Mouse (Mus musculus) hindbrain, embryonic 11.5 days (tissue): Measurements from ENCODE around the gene Zfx. TPM values are rescaled to one million over a fixed set of nuclear protein-coding genes. Genes with fewer than 3 reads are reported as not detected.

ENCODE experiments used
- ATAC-seq: fragments of 200-750 bp; cut with Nextera tagmentation; 2 replicates; pipeline ENCODE4 v1.8.0; 2017; ENCODE audit warnings: mild to moderate bottlenecking, moderate TSS enrichment, moderate library complexity; ENCODE audit not compliant: low FRiP score
- DNase-seq: peaks from one replicate; pipeline ENCODE4 v3.0.0-alpha.2; 2015; ENCODE audit warnings: low spot score
- H3K27ac ChIP-seq: fragments of 300-500 bp; sonication (generic); 2 replicates; pipeline ENCODE4 v1.5.1; 2014; ENCODE audit warnings: mild to moderate bottlenecking, low read depth, low read length
- H3K27me3 ChIP-seq: fragments of 300-500 bp; sonication (generic); 2 replicates; pipeline ENCODE4 v1.6.1; 2014; ENCODE audit warnings: mild to moderate bottlenecking, low read length, moderate library complexity, mixed read lengths; ENCODE audit not compliant: control insufficient read depth, insufficient read depth
- H3K36me3 ChIP-seq: fragments of 300-500 bp; sonication (generic); 2 replicates; pipeline ENCODE4 v1.6.1; 2014; ENCODE audit warnings: mild to moderate bottlenecking, low read length, moderate library complexity, mixed read lengths; ENCODE audit not compliant: control insufficient read depth, insufficient read depth
- H3K4me1 ChIP-seq: fragments of 300-500 bp; sonication (generic); replicated peaks from 2 replicates; pipeline ENCODE4 v1.6.1; 2014; ENCODE audit warnings: low read length, mixed read lengths; ENCODE audit not compliant: control insufficient read depth, insufficient read depth
- H3K4me2 ChIP-seq: fragments of 300-500 bp; sonication (generic); replicated peaks from 2 replicates; pipeline ENCODE4 v1.6.1; 2014; ENCODE audit warnings: mild to moderate bottlenecking, low read depth, low read length
- H3K4me3 ChIP-seq: fragments of 300-500 bp; sonication (generic); 2 replicates; pipeline ENCODE4 v1.5.1; 2014; ENCODE audit warnings: low read depth, low read length
- H3K9ac ChIP-seq: fragments of 300-500 bp; sonication (generic); 2 replicates; pipeline ENCODE4 v1.6.1; 2014; ENCODE audit warnings: low read depth, low read length
- H3K9me3 ChIP-seq: fragments of 300-500 bp; sonication (generic); 2 replicates; pipeline ENCODE4 v1.6.1; 2016; ENCODE audit warnings: low read length; ENCODE audit not compliant: control insufficient read depth
- WGBS: fragments of 180-500 bp; shearing (Covaris S2); extraction: QIAGEN DNeasy Blood & Tissue Kit; methylation state at CpG from one replicate; pipeline ENCODE4 v1.1.7; 2014; 5-methylcytosine and 5-hydroxymethylcytosine counted together
- polyA plus RNA-seq: library from polyadenylated mRNA; unstranded; fragments of >200 nt; fragmentation: Nextera tagmentation; extraction: Ambion mirVana; gene quantifications from 2 replicates; pipeline ENCODE4 v1.2.1, GENCODE M21; 2014

Zfx gene
- polyA plus RNA-seq = 27.7 and 30.6 TPM in 2 replicates

GRCm38 (mm10) chrX:94123059-94123839 lies at the start of gene Zfx:
Gene Zfx, minus strand, starts transcription at chrX:94123702.
- peak; percentile 85 for ATAC-seq
- WGBS = 16% methylated on average over 18 of the region's 82 CpGs
- H3K27me3 ChIP-seq = peaks cover 33% of the 10 kb centered on the region; the same call in 1 of the 2 replicates

DNA sequence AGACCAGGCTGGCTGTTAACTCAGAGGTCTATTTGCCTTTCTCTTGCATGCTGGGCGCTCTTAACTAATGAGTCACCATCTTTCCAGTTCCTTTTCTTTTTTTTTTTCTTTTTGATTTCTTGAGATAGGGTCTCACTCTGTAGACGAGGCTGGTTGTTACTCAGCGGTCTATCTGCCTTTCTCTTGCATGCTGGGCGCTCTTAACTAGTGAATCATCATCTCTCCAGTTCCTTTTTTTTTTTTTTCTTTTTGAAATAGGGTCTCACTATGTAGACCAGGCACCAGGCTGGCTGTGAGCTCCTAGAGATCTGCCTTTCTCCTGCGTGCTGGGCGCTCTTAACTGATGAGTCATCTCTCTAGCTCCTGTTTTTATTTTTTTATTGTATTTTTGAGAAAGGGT lies 45.8 kb upstream of the Zfx start:
- DNase-seq (no peak), ATAC-seq (no peak)
- Histone ChIP-seq H3K27ac (no peak overlapping the region), H3K27me3 (peaks cover 32% of the 10 kb centered on the region), H3K9ac (no peak overlapping the region), H3K9me3 (no peaks in the 10 kb centered on the region), H3K4me3 (no peak overlapping the region), H3K4me2 (no peak overlapping the region), H3K4me1 (no peaks in the 10 kb centered on the region), H3K36me3 (no peaks in the 10 kb centered on the region)
- 87% methylated on average over 6 of the region's 6 CpGs for WGBS

More at GRCm38 (mm10) chrX:94123059-94123839, at the start of gene Zfx:
- peak; percentile 63 for DNase-seq
- Histone ChIP-seq H3K4me2 (peak within 1 kb of the TSS; percentile 37), H3K9ac (peak within 1 kb of the TSS; percentile 89), H3K4me3 (peak within 1 kb of the TSS; percentile 55), H3K36me3 (no peaks in the 10 kb centered on the region), H3K27ac (peak within 1 kb of the TSS; percentile 99), H3K9me3 (no peaks in the 10 kb centered on the region), H3K4me1 (no peaks in the 10 kb centered on the region)

DNA sequence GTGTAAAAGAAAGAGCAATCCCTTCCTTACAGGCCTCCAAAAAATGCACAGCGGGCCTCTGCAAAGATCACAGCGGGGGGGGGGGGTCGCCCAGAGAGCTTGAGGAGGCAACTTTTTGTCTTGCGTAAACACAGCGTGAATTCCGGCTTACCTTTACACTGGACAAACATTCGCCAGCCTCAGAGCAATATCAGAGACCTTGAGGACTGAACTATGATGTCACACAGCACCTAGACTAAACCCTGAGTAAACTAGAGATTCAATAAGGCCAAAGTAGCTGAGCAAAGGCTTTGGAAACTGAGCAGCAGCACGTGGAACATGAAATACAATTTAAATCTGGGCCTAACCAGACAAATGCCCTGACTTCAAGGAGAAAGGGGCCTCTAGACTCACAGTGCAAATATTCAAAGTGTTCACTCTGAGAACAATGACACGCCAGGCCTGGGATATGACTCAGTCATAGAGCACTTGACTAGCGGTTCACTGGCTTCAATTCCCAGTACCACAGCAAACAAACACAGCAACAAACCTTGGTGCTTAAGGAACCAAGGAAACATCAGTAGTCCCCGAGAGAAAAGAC lies 28.8 kb upstream of the Zfx start:
- Histone ChIP-seq H3K27ac (no peak overlapping the region), H3K4me3 (no peak overlapping the region), H3K4me2 (no peak overlapping the region), H3K9ac (no peak overlapping the region), H3K9me3 (no peaks in the 10 kb centered on the region), H3K4me1 (no peaks in the 10 kb centered on the region), H3K27me3 (peaks cover 42% of the 10 kb centered on the region), H3K36me3 (no peaks in the 10 kb centered on the region)
- no peak for ATAC-seq
- 42% methylated on average over 10 of the region's 11 CpGs for WGBS
- no peak for DNase-seq

DNA sequence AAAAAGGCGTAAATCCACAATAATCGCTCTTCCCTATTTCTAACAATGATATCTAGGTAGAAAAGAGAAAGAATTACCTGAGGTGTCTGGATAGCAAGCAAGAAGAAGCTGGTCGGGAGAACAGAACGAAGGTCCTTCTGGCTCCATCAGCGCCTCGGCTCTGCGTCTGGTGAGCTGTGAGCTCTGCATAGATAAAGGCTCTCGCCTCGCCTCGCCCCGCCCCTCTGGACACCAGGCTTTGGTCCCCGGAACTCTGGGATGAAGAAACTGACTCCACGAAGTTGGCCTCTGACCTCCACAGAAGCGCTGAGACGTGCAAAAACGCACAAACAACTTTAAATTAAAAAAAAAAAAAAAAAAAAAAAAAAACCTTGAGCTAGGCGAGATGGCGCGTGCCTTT lies 27.0 kb upstream of the Zfx start:
- no peaks in the 10 kb centered on the region for H3K4me1 ChIP-seq
- no peaks in the 10 kb centered on the region for H3K36me3 ChIP-seq
- H3K9ac ChIP-seq = no peak overlapping the region
- 77% methylated on average over 19 of the region's 19 CpGs for WGBS
- H3K27ac ChIP-seq = no peak overlapping the region
- ATAC-seq = no peak
- H3K27me3 ChIP-seq = peaks cover 41% of the 10 kb centered on the region
- H3K4me3 ChIP-seq = no peak overlapping the region
- H3K9me3 ChIP-seq = no peaks in the 10 kb centered on the region
- no peak overlapping the region for H3K4me2 ChIP-seq
- DNase-seq = no peak

DNA sequence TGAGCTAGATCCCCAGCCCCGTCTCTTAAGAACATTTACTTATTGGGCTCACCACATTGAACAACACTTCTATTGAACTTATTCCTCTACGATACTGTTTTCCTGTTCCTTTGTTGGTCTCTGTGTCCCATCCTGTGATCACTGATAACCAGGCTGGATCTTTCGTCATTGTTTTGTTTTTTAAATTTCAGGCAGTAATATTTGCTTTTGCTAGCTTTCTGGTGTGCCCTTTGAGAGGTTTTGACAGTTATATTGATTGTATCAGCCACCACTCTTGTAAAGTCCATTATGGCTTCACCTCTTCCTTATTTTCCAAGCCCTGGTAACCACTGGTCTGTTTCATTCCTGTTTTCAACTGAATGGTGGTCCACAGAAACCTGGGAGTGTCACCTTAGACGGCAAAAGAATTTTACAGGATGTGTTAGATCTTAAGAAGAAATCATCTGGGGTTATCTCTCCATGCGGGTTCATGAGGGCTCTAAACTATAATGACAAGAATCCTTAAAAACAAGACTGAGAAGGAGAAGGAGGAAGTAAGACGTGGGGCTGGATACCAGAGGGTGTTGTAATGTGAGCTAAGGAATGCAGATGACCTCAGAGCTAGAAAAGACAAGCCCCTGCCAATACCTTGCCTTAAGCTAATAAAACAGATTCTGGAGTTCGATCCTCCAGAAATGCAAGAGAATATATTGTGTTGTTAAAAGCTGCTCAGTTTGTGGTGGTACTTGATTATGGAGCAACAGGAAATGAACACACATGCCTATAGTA lies 18.7 kb upstream of the Zfx start:
- H3K4me2 ChIP-seq = no peak overlapping the region
- no peak overlapping the region for H3K27ac ChIP-seq
- WGBS = 72% methylated on average over 7 of the region's 7 CpGs
- H3K27me3 ChIP-seq = peaks cover 28% of the 10 kb centered on the region
- DNase-seq (no peak), ATAC-seq (no peak)
- no peak overlapping the region for H3K4me3 ChIP-seq
- H3K4me1 ChIP-seq = no peaks in the 10 kb centered on the region
- H3K9me3 ChIP-seq = no peaks in the 10 kb centered on the region
- no peaks in the 10 kb centered on the region for H3K36me3 ChIP-seq
- no peak overlapping the region for H3K9ac ChIP-seq

DNA sequence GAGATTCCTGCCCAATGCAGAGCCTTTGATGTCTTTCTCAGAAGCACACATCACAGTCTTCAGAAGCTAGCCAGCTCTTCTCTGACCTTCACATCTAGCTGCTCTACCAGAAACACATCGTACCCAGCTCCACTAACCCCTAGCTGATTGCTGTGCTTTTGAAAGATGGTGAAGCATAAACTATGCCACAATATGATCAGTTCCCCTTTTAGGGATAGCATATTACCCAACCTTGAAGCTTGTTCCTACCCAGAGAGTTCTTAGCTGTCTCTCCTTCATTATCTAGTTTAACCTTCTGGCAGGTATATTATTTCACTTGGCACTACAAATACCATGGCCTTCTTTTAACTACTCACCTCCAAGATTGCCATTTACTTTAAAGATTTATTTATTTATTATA lies 16.6 kb upstream of the Zfx start:
- Histone ChIP-seq H3K4me2 (no peak overlapping the region), H3K4me3 (no peak overlapping the region), H3K36me3 (no peaks in the 10 kb centered on the region), H3K27ac (no peak overlapping the region), H3K4me1 (no peaks in the 10 kb centered on the region), H3K27me3 (peaks cover 27% of the 10 kb centered on the region), H3K9ac (no peak overlapping the region), H3K9me3 (no peaks in the 10 kb centered on the region)
- DNase-seq (no peak), ATAC-seq (no peak)
- WGBS = 93% methylated on average over 1 of the region's 1 CpGs

DNA sequence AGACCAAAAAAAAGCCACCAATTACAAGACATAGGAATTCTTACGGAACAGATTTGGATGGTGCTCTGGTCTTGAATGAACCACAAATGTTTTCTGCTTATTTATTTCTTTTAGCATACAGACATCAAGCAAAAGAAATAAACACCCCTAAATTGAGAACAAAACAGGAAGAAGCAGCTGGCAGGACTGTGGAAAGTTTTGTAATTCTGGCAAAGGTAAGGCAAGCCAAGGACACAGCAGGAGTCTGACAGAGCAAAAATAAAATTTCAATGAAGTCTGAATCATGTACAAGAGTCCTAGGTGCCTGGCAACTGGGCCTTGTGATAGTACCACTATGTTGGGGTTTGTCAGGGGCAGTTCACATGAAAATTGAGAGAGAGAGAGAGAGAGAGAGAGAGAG lies 14.8 kb upstream of the Zfx start:
- Histone ChIP-seq H3K4me1 (no peaks in the 10 kb centered on the region), H3K36me3 (no peaks in the 10 kb centered on the region), H3K4me2 (no peak overlapping the region), H3K9me3 (no peaks in the 10 kb centered on the region), H3K27me3 (peaks cover 25% of the 10 kb centered on the region), H3K27ac (no peak overlapping the region), H3K9ac (no peak overlapping the region), H3K4me3 (no peak overlapping the region)
- WGBS = 94% methylated on average over 1 of the region's 1 CpGs
- ATAC-seq = no peak
- no peak for DNase-seq

GRCm38 (mm10) chrX:94135084-94135483 lies 11.6 kb upstream of the Zfx start:
- Histone ChIP-seq H3K4me3 (no peak overlapping the region), H3K4me2 (no peak overlapping the region), H3K27me3 (peaks cover 27% of the 10 kb centered on the region), H3K36me3 (no peaks in the 10 kb centered on the region), H3K27ac (no peak overlapping the region), H3K4me1 (no peaks in the 10 kb centered on the region), H3K9ac (no peak overlapping the region), H3K9me3 (no peaks in the 10 kb centered on the region)
- ATAC-seq (no peak), DNase-seq (no peak)
- 61% methylated on average over 4 of the region's 4 CpGs for WGBS
